In the genomic region with DNA sequence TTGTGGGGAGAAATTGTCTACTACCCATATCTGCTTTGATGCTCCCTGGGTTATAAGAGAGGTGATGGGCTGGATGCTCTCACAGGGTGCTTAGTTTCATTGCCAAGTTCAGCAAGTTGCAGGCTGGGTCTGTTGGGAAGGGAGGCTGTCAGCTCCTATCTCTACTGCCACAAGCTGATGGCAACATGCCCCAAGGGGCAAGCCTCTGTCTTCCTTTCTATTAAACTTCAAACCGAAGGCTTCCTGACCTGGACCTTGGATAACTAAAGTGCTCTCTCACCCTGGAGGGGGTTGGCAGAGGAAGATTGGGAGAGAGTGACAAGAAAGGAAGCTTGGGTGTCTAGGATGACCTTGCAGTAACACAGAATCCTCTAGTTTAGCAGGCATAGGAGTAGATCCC, we compare ENCODE assay signal across 22 mouse cellular contexts.
DNase-seq lines count a peak whose midpoint lies in the region; ATAC-seq and TF ChIP-seq lines count a peak whose summit lies in the region.
"Had no signal": no experiment of that assay in that cellular context is flagged by ENCODE, and none has a peak within 500 bp of the region (broad histone marks: within the 10 kb centered on the region; RNA-seq: fewer than 3 reads in every experiment).

No protein-coding gene starts in this region.

- WGBS in kidney, adult 2 months: 49% methylated on average over 1 of the region's 1 CpGs
- WGBS in kidney, embryonic 14.5 days: 86% methylated on average over 1 of the region's 1 CpGs

- no peak for TF ChIP-seq CTCF in kidney, adult 2 months (conservative IDR thresholded peaks at IDR 0.05; ENCODE audit: insufficient read depth, insufficient read length, low read depth, low read length)
- no peak for TF ChIP-seq CTCF in Patski (IDR thresholded peaks at IDR 0.05)

- peaks cover 3% of the 10 kb centered on the region; the same call in 1 of the 2 replicates for H3K4me1 ChIP-seq in kidney, adult 2 months (ENCODE audit: control insufficient read depth, insufficient read depth, low read length)
- H3K4me1 ChIP-seq in kidney, embryonic 14.5 days (ENCODE audit: control insufficient read depth, insufficient read depth, low read length): no peaks in the 10 kb centered on the region
- H3K4me1 ChIP-seq: embryonic facial prominence, embryonic 15.5 days; forebrain, embryonic 10.5 days; heart, embryonic 12.5 days; hindbrain, embryonic 10.5 days had no signal

- CTCF ChIA-PET in Patski (lab: Charles Lee): interaction anchor here (1.2 kb wide), 1 partner anchor 34 kb away, joined by 3 read pairs; no protein-coding TSS in a partner anchor

- no peaks in the 10 kb centered on the region for H3K27me3 ChIP-seq in kidney, adult 2 months (replicated peaks; ENCODE audit: control insufficient read depth, insufficient read depth, low read length)
- H3K27me3 ChIP-seq in kidney, embryonic 14.5 days (ENCODE audit: control insufficient read depth, insufficient read depth, low read length): no peaks in the 10 kb centered on the region
- no peaks in the 10 kb centered on the region for H3K27me3 ChIP-seq in Patski
- H3K27me3 ChIP-seq: embryonic facial prominence, embryonic 15.5 days; heart, embryonic 12.5 days had no signal

- no peaks in the 10 kb centered on the region for H3K9me3 ChIP-seq in kidney, embryonic 14.5 days (ENCODE audit: control insufficient read depth, low read length)
- H3K9me3 ChIP-seq: embryonic facial prominence, embryonic 15.5 days; forebrain, embryonic 10.5 days; G1E; heart, embryonic 12.5 days; hindbrain, embryonic 10.5 days had no signal

- no peak overlapping the region for H3K4me3 ChIP-seq in kidney, adult 2 months (ENCODE audit: insufficient read depth, low read depth, low read length)
- H3K4me3 ChIP-seq in kidney, embryonic 14.5 days (ENCODE audit: low read length): no peak overlapping the region
- H3K4me3 ChIP-seq: embryonic facial prominence, embryonic 15.5 days; erythroblast, embryonic 14.5 days; forebrain, embryonic 10.5 days; gastrocnemius, adult 2 months; heart, embryonic 12.5 days; hindbrain, embryonic 10.5 days had no signal

- no peak overlapping the region for H3K4me2 ChIP-seq in kidney, embryonic 14.5 days (replicated peaks; ENCODE audit: low read depth, low read length)
- H3K4me2 ChIP-seq: embryonic facial prominence, embryonic 15.5 days; heart, embryonic 12.5 days; hindbrain, embryonic 14.5 days had no signal

- POLR2A ChIA-PET in Patski (lab: Charles Lee): no interaction called here

- in situ Hi-C loops in Patski (cut with MboI; ENCODE audit: low pct_unique_long_range_greater_than_20kb): no loop called here

- TF ChIP-seq POLR2A in kidney, adult 2 months (IDR thresholded peaks at IDR 0.05; ENCODE audit: low read depth, low read length): no peak

- no peak overlapping the region for H3K9ac ChIP-seq in kidney, embryonic 14.5 days (ENCODE audit: low read depth, low read length)
- H3K9ac ChIP-seq: embryonic facial prominence, embryonic 15.5 days; heart, embryonic 12.5 days; hindbrain, embryonic 14.5 days had no signal

- no peak overlapping the region for H3K27ac ChIP-seq in kidney, adult 2 months (ENCODE audit: insufficient read depth, low read depth, low read length)
- no peak overlapping the region for H3K27ac ChIP-seq in kidney, embryonic 14.5 days (ENCODE audit: low read depth, low read length)
- H3K27ac ChIP-seq: embryonic facial prominence, embryonic 15.5 days; forebrain, embryonic 10.5 days; gastrocnemius, adult 2 months; hindbrain, embryonic 10.5 days; hindbrain, embryonic 14.5 days had no signal

- DNase-seq in kidney, adult 2 months: peak; percentile 79
- no peak for DNase-seq in Patski (ENCODE audit: low read depth, low spot score)
- peak; percentile 12 for DNase-seq in kidney, postnatal 10 days
- no peak for DNase-seq in layer of hippocampus, adult 9-10 months (ENCODE audit: low spot score)
- no peak for DNase-seq in spleen, postnatal 10 days (ENCODE audit: low spot score in 2 of 2)
- DNase-seq: adrenal gland, postnatal 10 days; cerebellum, adult 11-12 months; cerebellum, adult 9-10 months; cerebellum, postnatal 36 days; embryo, embryonic 11 days; gastrocnemius, adult 2 months; gastrocnemius, postnatal 25 days had no signal

- no peaks in the 10 kb centered on the region for H3K36me3 ChIP-seq in kidney, adult 2 months (ENCODE audit: control insufficient read depth, insufficient read depth, low read length)
- H3K36me3 ChIP-seq in kidney, embryonic 14.5 days (ENCODE audit: control insufficient read depth, insufficient read depth, low read length): no peaks in the 10 kb centered on the region
- H3K36me3 ChIP-seq: embryonic facial prominence, embryonic 15.5 days; forebrain, embryonic 10.5 days; G1E; heart, embryonic 12.5 days; hindbrain, embryonic 10.5 days had no signal

- no peak for ATAC-seq in kidney, embryonic 14.5 days (ENCODE audit: low FRiP score, low TSS enrichment)
- ATAC-seq in Patski: peak; percentile 33
- ATAC-seq: CD4-positive, CD25-positive, alpha-beta regulatory T cell, adult 4 months; forebrain, embryonic 14.5 days had no signal

Comparison
In these comparisons a context has a peak if more than half of its experiments do, and no peak if none do; other contexts are left out.
1. DNase-seq: peak in kidney, adult 2 months (single experiment) and kidney, postnatal 10 days (single experiment); none in Patski (single experiment), layer of hippocampus, adult 9-10 months (single experiment) and spleen, postnatal 10 days (0 of 2).